Mouse (Mus musculus): ENCODE measurements around the gene Tradd. TPM values are rescaled to one million over a fixed set of nuclear protein-coding genes. Genes with fewer than 3 reads are reported as not detected.
A peak's percentile ranks its signal among the peaks of the same experiment; 100 is the strongest.

The Tradd gene
- polyA plus RNA-seq, 1 experiment, result 12.5 TPM

DNA sequence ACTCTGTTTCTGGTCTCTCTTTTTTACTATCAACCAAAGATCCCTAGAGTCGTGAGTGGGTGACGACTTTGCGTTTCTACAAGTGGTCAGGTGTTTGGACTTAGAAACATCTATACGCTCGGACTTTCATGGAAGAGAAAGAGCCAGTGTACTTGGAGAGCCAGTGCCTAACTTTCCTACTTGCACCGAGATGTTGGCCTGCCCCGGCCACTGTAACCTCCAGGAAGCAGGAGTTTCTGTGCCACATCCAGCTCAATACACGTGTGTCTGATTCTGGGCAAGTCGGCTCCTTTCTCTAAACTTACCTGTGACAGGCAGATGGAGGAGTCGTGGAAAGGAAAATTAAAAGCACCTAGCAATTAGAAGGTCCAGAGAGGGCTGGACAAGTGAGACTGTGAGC, 11.4 kb upstream of the Tradd start, which contains the start of gene Nol3:
Gene Nol3, plus strand, starts transcription at position 301 of the 400 bp plus-strand sequence.
- no peak within 1 kb of the TSS for H3K27ac ChIP-seq (ENCODE audit: insufficient read depth, low read length)
- peak within 1 kb of the TSS; percentile 13; the same call in 1 of the 2 replicates for H3K4me3 ChIP-seq (ENCODE audit: insufficient read depth, low read length)
- no peaks in the 10 kb centered on the region for H3K4me1 ChIP-seq (ENCODE audit: control insufficient read depth, insufficient read depth, low read length)
- TF ChIP-seq CTCF (IDR thresholded peaks at IDR 0.05; ENCODE audit: borderline replicate concordance, insufficient read depth, low read length) (no peak), POLR2A (IDR thresholded peaks at IDR 0.05; ENCODE audit: low read depth, low read length) (no peak)

DNA sequence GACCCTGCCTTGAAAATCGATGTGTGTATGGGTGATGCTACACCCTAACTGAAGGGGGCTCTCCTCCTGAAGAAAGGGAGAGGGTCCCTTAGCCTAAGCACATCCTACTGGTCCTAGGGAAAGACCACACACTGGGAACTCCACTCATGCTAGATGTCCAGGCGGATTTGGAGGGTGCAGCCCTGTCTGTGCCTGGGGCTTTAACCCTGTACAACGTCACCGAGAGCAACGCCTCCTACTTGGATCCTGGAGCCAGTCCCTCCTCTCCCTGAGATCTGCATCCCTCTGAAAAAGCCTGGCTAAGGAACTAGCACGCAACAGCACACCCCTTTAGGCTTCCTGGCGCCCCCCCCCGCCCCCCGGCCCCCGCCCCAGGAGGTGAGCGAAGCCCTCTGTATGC, 11.0 kb upstream of the Tradd start:
- Histone ChIP-seq H3K4me3 (ENCODE audit: insufficient read depth, low read length) (no peak overlapping the region), H3K4me1 (ENCODE audit: control insufficient read depth, insufficient read depth, low read length) (no peaks in the 10 kb centered on the region), H3K27ac (ENCODE audit: insufficient read depth, low read length) (no peak overlapping the region)
- TF ChIP-seq CTCF (IDR thresholded peaks at IDR 0.05; ENCODE audit: borderline replicate concordance, insufficient read depth, low read length), result no peak
- no peak for TF ChIP-seq POLR2A (IDR thresholded peaks at IDR 0.05; ENCODE audit: low read depth, low read length)

DNA sequence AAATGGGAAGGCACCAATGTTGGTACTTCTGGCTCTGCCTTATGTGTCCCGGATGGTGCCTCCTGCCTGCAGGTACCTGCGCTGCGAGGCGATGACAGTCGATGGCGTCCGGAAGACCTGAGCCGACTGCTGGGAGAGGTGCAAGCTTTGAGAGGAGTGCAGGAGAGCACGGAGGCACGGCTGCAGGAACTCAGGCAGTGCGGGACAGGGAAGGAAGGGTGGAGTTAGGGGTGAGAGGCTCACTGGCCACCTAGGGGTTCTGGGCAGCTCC, 6.4 kb upstream of the Tradd start:
- no peak for TF ChIP-seq POLR2A (IDR thresholded peaks at IDR 0.05; ENCODE audit: low read depth, low read length)
- no peak for TF ChIP-seq CTCF (IDR thresholded peaks at IDR 0.05; ENCODE audit: borderline replicate concordance, insufficient read depth, low read length)
- Histone ChIP-seq H3K27ac (ENCODE audit: insufficient read depth, low read length) (no peak overlapping the region), H3K4me3 (ENCODE audit: insufficient read depth, low read length) (no peak overlapping the region), H3K4me1 (ENCODE audit: control insufficient read depth, insufficient read depth, low read length) (no peaks in the 10 kb centered on the region)

DNA sequence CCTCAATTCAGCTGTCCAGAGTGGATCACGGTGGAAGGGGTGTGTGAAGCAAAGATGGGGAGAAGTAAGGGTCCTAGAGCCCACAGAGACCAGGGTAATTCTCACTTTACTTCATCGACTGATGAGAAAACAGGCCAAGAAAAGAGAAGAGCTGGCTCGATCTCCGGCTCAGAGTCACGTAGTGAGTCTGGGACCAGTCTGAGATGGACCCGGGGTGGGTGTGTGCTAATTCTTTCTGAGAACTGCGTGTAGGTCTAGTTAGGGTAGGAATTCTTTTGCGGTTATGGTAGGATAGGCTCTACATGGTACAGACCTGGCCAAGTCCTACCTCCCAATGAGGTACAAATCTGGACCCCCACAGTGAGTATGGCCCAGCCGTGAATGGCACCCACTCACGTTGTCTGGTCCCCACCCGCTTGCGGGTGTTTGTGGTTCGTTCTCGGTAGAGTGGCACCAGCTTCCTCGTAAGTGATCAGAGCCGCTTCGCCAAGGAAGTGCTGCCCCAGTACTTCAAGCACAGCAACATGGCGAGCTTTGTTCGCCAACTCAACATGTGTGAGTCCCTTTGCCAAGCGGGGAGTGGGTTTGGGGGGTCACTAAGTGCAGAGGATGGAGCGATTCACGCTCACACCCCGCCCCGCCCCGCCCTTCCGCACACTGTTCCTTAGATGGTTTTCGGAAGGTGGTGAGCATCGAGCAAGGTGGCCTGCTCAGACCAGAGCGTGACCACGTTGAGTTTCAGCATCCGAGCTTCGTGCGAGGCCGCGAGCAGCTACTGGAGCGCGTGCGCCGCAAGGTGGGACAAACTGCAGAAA, 5.9 kb upstream of the Tradd start:
- no peaks in the 10 kb centered on the region for H3K4me1 ChIP-seq (ENCODE audit: control insufficient read depth, insufficient read depth, low read length)
- 0 out of 2 replicates have a peak overlapping the region, but pooled peaks have one; percentile 17 for H3K4me3 ChIP-seq (ENCODE audit: insufficient read depth, low read length)
- no peak overlapping the region for H3K27ac ChIP-seq (ENCODE audit: insufficient read depth, low read length)
- no peak for TF ChIP-seq CTCF (IDR thresholded peaks at IDR 0.05; ENCODE audit: borderline replicate concordance, insufficient read depth, low read length)
- no peak for TF ChIP-seq POLR2A (IDR thresholded peaks at IDR 0.05; ENCODE audit: low read depth, low read length)

GRCm38 (mm10) chr8:105269461-105269947, 5.1 kb upstream of the Tradd start, which contains the start of gene Hsf4:
Gene Hsf4 (plus strand): TSS chr8:105269801.
- TF ChIP-seq POLR2A (IDR thresholded peaks at IDR 0.05; ENCODE audit: low read depth, low read length), result peak; percentile 43
- no peak for TF ChIP-seq CTCF (IDR thresholded peaks at IDR 0.05; ENCODE audit: borderline replicate concordance, insufficient read depth, low read length)
- peak within 1 kb of the TSS; percentile 12; the same call in 1 of the 2 replicates for H3K27ac ChIP-seq (ENCODE audit: insufficient read depth, low read length)
- no peaks in the 10 kb centered on the region for H3K4me1 ChIP-seq (ENCODE audit: control insufficient read depth, insufficient read depth, low read length)

DNA sequence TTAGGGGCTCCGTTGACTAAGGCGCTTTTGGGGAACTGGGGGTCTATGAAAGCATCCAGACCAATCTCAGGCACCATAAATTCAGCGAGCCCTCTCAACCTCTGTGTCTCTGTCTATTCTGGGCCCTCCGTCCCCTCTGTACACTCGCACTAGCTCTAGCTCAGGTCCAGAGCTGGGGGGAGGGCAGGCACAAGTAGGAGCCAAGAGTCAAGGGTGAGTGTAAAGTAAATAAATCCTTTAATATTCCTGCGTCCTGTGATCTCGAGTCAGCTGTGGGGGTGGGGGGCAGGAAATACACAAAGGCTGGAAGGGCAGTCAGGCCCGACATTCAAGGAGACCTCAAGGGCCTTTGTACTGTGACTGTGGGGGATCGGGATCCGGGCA, 4.7 kb upstream of the Tradd start:
- TF ChIP-seq CTCF (IDR thresholded peaks at IDR 0.05; ENCODE audit: borderline replicate concordance, insufficient read depth, low read length) (no peak), POLR2A (IDR thresholded peaks at IDR 0.05; ENCODE audit: low read depth, low read length) (no peak)
- Histone ChIP-seq H3K27ac (ENCODE audit: insufficient read depth, low read length) (peak overlapping the region; percentile 12; the same call in 1 of the 2 replicates), H3K4me3 (ENCODE audit: insufficient read depth, low read length) (peak overlapping the region; percentile 23), H3K4me1 (ENCODE audit: control insufficient read depth, insufficient read depth, low read length) (no peaks in the 10 kb centered on the region)

More at GRCm38 (mm10) chr8:105269461-105269947, 5.1 kb upstream of the Tradd start, which contains the start of gene Hsf4:
- H3K4me3 ChIP-seq (ENCODE audit: insufficient read depth, low read length), result peak within 1 kb of the TSS; percentile 23

DNA sequence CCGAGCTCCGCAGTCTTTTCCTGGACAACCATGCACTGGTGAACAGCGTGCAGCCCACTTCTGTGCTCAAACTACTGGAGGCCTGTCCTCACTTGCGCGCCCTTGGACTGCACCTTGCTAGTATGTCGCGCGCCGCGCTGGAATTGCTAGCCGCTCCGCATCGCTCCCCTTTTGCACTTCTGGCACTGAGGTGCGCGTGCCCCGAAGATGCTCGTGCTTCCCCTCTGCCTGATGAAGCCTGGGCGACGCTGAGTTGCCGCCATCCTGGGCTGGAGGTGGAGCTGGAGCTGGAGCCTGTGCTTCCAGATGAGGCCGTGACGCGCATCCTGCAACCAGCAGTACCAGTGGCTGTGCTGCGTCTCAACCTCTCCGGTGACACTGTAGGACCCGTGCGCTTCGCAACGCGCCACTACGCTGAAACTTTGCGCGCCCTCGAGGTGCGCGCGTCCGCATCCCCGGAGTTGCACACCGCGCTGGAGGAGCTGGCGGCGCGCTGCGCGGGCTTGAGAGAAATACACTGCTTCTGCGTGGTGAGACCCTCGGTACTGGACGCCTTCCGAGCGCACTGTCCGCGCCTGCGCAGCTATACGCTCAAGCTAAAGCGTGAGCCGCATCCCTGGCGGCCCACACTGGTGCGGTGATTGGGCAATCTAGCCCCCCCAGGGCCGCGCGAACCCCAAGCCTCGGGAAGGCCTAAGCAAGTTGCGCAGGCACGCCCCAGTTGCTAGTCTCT, 4.1 kb upstream of the Tradd start:
- Histone ChIP-seq H3K4me3 (ENCODE audit: insufficient read depth, low read length) (0 out of 2 replicates have a peak overlapping the region, but pooled peaks have one; percentile 0), H3K4me1 (ENCODE audit: control insufficient read depth, insufficient read depth, low read length) (no peaks in the 10 kb centered on the region), H3K27ac (ENCODE audit: insufficient read depth, low read length) (no peak overlapping the region)
- TF ChIP-seq POLR2A (IDR thresholded peaks at IDR 0.05; ENCODE audit: low read depth, low read length), result peak; percentile 35; the same call in 1 of the 2 replicates
- TF ChIP-seq CTCF (IDR thresholded peaks at IDR 0.05; ENCODE audit: borderline replicate concordance, insufficient read depth, low read length), result no peak

DNA sequence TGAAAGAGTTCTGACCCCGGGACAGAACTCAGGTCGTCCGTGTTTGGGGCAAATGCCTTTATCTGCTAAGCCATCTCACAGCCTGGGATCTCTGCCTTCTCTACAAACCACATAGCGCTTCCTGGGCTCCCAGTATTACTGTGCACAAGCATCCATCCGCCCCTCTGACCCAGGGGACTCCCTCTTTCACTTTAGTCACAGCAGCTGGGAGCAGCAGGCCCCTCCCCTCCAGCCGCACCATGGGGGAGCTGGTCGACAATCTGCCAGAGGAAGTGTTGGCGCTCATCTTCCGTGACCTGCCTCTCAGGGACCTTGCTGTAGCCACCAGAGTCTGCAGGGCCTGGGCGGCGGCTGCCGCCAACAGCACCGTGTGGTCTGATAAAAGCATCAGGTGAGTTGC, 2.4 kb upstream of the Tradd start:
- H3K4me1 ChIP-seq (ENCODE audit: control insufficient read depth, insufficient read depth, low read length), result no peaks in the 10 kb centered on the region
- H3K27ac ChIP-seq (ENCODE audit: insufficient read depth, low read length), result no peak overlapping the region
- TF ChIP-seq POLR2A (IDR thresholded peaks at IDR 0.05; ENCODE audit: low read depth, low read length), result no peak
- TF ChIP-seq CTCF (IDR thresholded peaks at IDR 0.05; ENCODE audit: borderline replicate concordance, insufficient read depth, low read length), result no peak
- no peak overlapping the region for H3K4me3 ChIP-seq (ENCODE audit: insufficient read depth, low read length)

DNA sequence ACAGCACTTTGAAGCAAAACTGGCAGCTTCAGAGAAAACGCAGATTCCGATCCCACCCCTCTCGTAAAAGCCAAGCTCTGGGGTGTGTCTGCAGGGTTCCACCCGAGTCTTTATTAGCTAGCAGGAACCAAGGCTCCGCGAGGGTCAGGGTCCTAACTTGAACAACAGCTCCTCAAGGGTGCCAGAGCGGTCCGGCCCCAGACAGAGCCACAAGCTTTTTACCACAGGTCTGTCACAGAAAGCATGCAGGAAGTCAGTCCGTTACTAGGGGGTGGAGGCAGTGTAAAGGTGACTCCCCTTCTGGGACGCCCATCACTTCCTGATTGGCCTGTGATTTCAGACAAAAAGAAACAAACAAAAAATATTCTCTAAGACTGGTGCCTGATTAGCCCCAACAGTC, 719 bp upstream of the Tradd start:
- H3K4me1 ChIP-seq (ENCODE audit: control insufficient read depth, insufficient read depth, low read length), result no peaks in the 10 kb centered on the region

More for the DNA sequence above, 719 bp upstream of the Tradd start:
- peak overlapping the region; percentile 34; the same call in 1 of the 2 replicates for H3K27ac ChIP-seq (ENCODE audit: insufficient read depth, low read length)
- peak overlapping the region; percentile 69 for H3K4me3 ChIP-seq (ENCODE audit: insufficient read depth, low read length)
- peak; percentile 40; the same call in 1 of the 2 replicates for TF ChIP-seq POLR2A (IDR thresholded peaks at IDR 0.05; ENCODE audit: low read depth, low read length)
- TF ChIP-seq CTCF (IDR thresholded peaks at IDR 0.05; ENCODE audit: borderline replicate concordance, insufficient read depth, low read length), result no peak

All from embryonic fibroblast, embryonic 13.5 days (primary cell).